Mouse (Mus musculus) embryonic facial prominence, embryonic 15.5 days (tissue): ENCODE measurements at regions not wholly inside any gene's neighbourhood (a gene's known extent, or its start where the extent isn't known, plus 50 kb on each side); places are given as distances from the start of the nearest gene placed in this dataset.

ENCODE experiments used
- ATAC-seq: fragments of 200-750 bp; cut with Nextera tagmentation; 2 replicates; pipeline ENCODE4 v1.8.0; 2017; ENCODE audit warnings: low read depth, moderate TSS enrichment; ENCODE audit not compliant: insufficient number of reproducible peaks, low FRiP score, low TSS enrichment
- H3K27ac ChIP-seq: fragments of 300-500 bp; sonication (generic); replicated peaks from 2 replicates; pipeline ENCODE4 v1.5.1; 2015; ENCODE audit warnings: mild to moderate bottlenecking, inconsistent platforms
- H3K27me3 ChIP-seq: fragments of 300-500 bp; sonication (generic); 2 replicates; pipeline ENCODE4 v1.6.1; 2015; ENCODE audit warnings: inconsistent platforms
- H3K36me3 ChIP-seq: fragments of 300-500 bp; sonication (generic); 2 replicates; pipeline ENCODE4 v1.6.1; 2015; ENCODE audit warnings: mild to moderate bottlenecking, inconsistent platforms
- H3K4me1 ChIP-seq: fragments of 300-500 bp; sonication (generic); 2 replicates; pipeline ENCODE4 v1.6.1; 2015; ENCODE audit warnings: inconsistent platforms
- H3K4me2 ChIP-seq: fragments of 300-500 bp; sonication (generic); replicated peaks from 2 replicates; pipeline ENCODE4 v1.6.1; 2015; ENCODE audit warnings: mild to moderate bottlenecking, inconsistent platforms
- H3K4me3 ChIP-seq: fragments of 300-500 bp; sonication (generic); replicated peaks from 2 replicates; pipeline ENCODE4 v1.5.1; 2015; ENCODE audit warnings: mild to moderate bottlenecking, inconsistent platforms
- H3K9ac ChIP-seq: fragments of 300-500 bp; sonication (generic); 2 replicates; pipeline ENCODE4 v1.6.1; 2015; ENCODE audit warnings: inconsistent platforms
- H3K9me3 ChIP-seq: fragments of 300-500 bp; sonication (generic); replicated peaks from 2 replicates; pipeline ENCODE4 v1.6.1; 2016; ENCODE audit warnings: inconsistent platforms
- WGBS: fragments of 180-500 bp; shearing (Covaris S2); methylation state at CpG from one replicate; pipeline ENCODE4 v1.1.7; 2015; 5-methylcytosine and 5-hydroxymethylcytosine counted together

DNA sequence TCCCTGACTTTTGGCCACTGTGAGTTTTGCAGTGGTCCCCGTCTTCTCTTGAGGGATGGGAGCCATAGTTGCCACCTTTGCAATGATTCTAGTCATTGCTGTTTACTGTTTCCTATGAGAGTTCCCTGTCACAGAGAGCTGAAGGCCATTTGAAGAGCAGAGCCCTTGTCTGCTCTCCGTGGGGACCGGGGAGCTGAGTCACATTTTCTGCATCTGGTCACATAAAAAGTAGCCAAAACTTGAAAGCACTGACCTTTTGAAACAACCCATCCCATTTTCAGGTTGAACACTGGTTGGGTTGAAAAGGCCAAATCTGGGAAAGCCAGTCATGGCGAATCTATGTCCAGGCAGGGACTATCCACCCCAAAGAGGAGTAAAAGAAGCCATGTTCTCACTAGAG lies 387.9 kb upstream of the Mki67 start:
- ATAC-seq = no peak
- Histone ChIP-seq H3K27ac (no peak overlapping the region), H3K4me1 (no peaks in the 10 kb centered on the region), H3K9me3 (no peaks in the 10 kb centered on the region), H3K36me3 (no peaks in the 10 kb centered on the region), H3K4me3 (no peak overlapping the region), H3K9ac (no peak overlapping the region), H3K4me2 (no peak overlapping the region), H3K27me3 (no peaks in the 10 kb centered on the region)
- WGBS = 86% methylated on average over 4 of the region's 4 CpGs

DNA sequence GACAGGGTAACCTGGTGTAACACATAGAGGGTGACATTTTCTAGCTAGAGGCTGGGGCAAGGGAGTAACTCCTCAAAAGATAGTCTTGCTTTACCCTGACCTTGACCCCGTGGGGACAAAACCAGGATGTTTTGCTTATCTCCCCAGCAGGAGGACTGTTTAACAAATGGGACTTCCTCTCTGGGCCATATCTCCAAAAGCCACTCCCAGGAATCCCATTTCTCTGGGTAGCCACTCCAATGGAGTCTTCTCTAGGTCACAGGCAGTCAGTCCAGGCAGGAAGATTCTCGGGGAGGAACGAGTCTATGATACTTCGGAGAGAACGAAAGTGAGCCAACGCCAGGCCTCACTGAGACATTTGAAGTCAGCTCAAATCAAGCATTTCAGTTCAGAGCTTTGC lies 396.0 kb upstream of the Mki67 start:
- no peaks in the 10 kb centered on the region for H3K36me3 ChIP-seq
- WGBS = 74% methylated on average over 6 of the region's 6 CpGs
- no peaks in the 10 kb centered on the region for H3K27me3 ChIP-seq
- H3K4me3 ChIP-seq = no peak overlapping the region
- H3K9ac ChIP-seq = no peak overlapping the region
- no peak overlapping the region for H3K27ac ChIP-seq
- no peak overlapping the region for H3K4me2 ChIP-seq
- no peak for ATAC-seq
- no peaks in the 10 kb centered on the region for H3K4me1 ChIP-seq
- H3K9me3 ChIP-seq = no peaks in the 10 kb centered on the region

DNA sequence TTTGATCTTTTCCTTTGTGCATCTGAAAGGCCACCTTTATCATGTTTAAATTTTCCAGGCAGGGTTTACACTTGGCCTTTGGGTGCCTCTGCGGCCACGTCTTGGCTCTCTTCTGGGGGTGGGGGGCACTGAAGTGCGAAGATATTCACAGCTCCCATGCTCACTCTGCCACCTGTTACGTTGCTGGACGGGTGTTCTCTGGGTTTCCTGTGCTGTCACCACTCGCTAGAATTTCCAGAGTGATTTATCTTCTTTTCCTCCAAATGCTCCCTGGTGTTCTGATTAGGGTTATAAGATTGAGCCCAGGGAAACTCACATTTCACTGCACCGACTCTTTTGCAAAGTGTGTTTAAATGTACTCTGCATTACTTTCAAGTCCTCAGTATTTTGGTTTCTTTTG lies 404.8 kb upstream of the Mki67 start:
- WGBS = 47% methylated on average over 7 of the region's 7 CpGs
- Histone ChIP-seq H3K9ac (no peak overlapping the region), H3K27me3 (no peaks in the 10 kb centered on the region), H3K4me1 (no peaks in the 10 kb centered on the region), H3K27ac (no peak overlapping the region), H3K4me3 (no peak overlapping the region), H3K9me3 (no peaks in the 10 kb centered on the region), H3K36me3 (no peaks in the 10 kb centered on the region), H3K4me2 (no peak overlapping the region)
- ATAC-seq = no peak

DNA sequence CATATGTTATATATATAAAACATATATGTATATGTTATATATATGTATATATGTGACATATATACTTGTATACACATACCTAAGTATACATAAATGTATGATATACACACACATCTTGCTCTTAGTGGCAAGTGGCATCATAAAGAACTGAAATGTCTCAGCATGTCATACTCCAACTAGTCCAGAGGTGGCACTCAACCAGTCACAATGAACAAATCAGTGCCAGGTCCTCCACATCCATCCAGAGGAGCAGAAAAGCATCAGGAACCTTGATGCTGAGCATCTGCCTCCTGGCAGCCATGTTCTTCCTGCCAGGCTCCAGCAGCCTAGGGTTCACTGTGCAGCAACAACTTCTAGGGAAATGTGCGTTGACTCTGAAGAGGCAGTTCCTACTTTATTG lies 405.2 kb upstream of the Mki67 start:
- Histone ChIP-seq H3K4me3 (no peak overlapping the region), H3K27me3 (no peaks in the 10 kb centered on the region), H3K9ac (no peak overlapping the region), H3K36me3 (no peaks in the 10 kb centered on the region), H3K9me3 (no peaks in the 10 kb centered on the region), H3K4me1 (no peaks in the 10 kb centered on the region), H3K4me2 (no peak overlapping the region), H3K27ac (no peak overlapping the region)
- 80% methylated on average over 1 of the region's 1 CpGs for WGBS
- ATAC-seq = no peak

DNA sequence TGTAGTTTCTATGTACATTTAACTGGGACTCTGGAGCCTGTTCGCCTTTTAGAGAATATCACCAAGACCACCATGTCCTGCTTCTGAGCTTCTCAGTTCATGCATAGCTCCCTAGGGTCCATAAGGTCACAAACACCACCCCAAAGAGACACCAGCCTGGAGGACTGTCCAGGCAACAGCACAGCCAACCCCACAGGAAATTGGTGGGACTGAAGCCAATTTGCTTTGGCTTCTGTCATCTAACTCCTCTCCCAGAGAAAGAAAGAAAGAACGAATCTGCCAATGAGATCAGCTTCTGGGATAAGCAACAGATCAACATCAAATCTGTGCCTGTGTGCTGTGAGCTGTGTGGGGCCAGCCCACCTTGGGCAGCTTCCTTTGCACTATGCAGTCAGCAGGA lies 408.6 kb upstream of the Mki67 start:
- Histone ChIP-seq H3K4me1 (peaks cover 3% of the 10 kb centered on the region; the same call in 1 of the 2 replicates), H3K4me2 (no peak overlapping the region), H3K9me3 (no peaks in the 10 kb centered on the region), H3K36me3 (no peaks in the 10 kb centered on the region), H3K27me3 (no peaks in the 10 kb centered on the region), H3K4me3 (no peak overlapping the region), H3K9ac (no peak overlapping the region), H3K27ac (no peak overlapping the region)
- ATAC-seq = no peak
- 63% methylated on average over 2 of the region's 2 CpGs for WGBS

DNA sequence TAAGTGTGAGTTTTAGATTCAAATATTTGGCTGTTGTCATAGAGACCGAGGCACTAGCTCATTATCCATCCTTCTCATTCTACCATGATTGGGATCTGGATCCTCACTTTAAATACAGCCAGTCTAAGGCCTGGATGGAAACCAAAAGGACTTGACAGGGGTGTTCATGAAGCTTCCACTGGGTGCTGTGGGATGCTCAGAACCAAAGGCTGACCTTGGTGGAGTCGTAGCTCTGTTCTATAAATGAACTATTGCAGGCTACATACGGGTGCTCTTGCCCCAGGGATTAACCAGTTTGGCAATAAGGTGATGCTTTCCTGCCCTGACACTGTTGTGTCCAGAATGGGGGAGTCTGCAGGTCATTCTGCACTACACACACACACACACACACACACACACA lies 410.2 kb upstream of the Mki67 start:
- 95% methylated on average over 3 of the region's 3 CpGs for WGBS
- Histone ChIP-seq H3K27ac (no peak overlapping the region), H3K4me1 (peaks cover 16% of the 10 kb centered on the region), H3K27me3 (no peaks in the 10 kb centered on the region), H3K4me3 (no peak overlapping the region), H3K36me3 (no peaks in the 10 kb centered on the region), H3K9me3 (no peaks in the 10 kb centered on the region), H3K9ac (no peak overlapping the region), H3K4me2 (no peak overlapping the region)
- no peak for ATAC-seq

DNA sequence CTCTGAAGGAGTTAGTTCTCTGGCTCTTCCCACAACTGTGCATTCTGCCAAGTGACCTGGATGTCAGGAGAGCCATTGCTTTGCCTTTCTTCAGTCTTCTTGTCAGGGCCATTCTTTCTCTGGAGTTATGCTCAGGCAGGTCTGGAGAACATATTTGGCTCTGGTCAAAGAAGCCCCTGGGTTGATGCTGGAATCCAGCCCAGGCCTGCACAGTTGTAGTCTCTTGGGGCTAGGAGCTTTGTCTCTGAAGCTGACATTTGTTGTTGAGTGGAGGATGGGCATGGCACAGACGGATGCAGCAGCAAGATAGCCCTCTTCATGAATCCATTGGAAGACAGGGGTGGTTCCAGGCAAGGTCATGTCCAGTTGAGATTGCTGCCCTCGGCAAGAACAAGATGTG lies 411.4 kb upstream of the Mki67 start:
- no peak overlapping the region for H3K4me3 ChIP-seq
- no peak overlapping the region for H3K9ac ChIP-seq
- H3K27ac ChIP-seq = no peak overlapping the region
- H3K27me3 ChIP-seq = no peaks in the 10 kb centered on the region
- peaks cover 16% of the 10 kb centered on the region for H3K4me1 ChIP-seq
- H3K36me3 ChIP-seq = no peaks in the 10 kb centered on the region
- H3K4me2 ChIP-seq = no peak overlapping the region
- ATAC-seq = no peak
- WGBS = 66% methylated on average over 2 of the region's 2 CpGs
- no peaks in the 10 kb centered on the region for H3K9me3 ChIP-seq

DNA sequence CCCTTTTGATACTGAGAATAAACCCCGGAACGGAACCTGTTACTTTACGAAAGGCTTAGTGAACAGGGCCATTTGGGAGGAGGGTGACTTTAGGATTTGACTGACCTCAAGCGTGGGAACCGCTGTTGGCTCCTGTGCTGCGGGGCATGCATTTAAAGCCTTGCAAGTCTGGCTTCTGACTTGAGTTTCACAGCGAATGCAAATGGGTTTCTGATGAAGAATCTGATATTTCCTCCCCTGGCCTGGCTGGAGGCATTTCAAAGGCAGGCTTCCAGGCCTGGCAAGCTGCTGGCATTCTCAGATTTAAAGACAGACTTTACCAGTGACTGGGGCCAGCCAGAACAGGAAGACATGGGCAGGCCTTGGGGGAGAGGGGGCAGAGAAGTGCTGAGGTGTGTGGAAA lies 413.6 kb upstream of the Mki67 start:
- no peaks in the 10 kb centered on the region for H3K9me3 ChIP-seq
- no peak overlapping the region for H3K9ac ChIP-seq
- no peaks in the 10 kb centered on the region for H3K36me3 ChIP-seq
- peaks cover 16% of the 10 kb centered on the region for H3K4me1 ChIP-seq
- no peak overlapping the region for H3K27ac ChIP-seq
- no peak overlapping the region for H3K4me3 ChIP-seq
- no peaks in the 10 kb centered on the region for H3K27me3 ChIP-seq
- no peak overlapping the region for H3K4me2 ChIP-seq
- 24% methylated on average over 7 of the region's 7 CpGs for WGBS
- 0 out of 2 replicates have a peak, but pooled peaks have one; percentile 39 for ATAC-seq

DNA sequence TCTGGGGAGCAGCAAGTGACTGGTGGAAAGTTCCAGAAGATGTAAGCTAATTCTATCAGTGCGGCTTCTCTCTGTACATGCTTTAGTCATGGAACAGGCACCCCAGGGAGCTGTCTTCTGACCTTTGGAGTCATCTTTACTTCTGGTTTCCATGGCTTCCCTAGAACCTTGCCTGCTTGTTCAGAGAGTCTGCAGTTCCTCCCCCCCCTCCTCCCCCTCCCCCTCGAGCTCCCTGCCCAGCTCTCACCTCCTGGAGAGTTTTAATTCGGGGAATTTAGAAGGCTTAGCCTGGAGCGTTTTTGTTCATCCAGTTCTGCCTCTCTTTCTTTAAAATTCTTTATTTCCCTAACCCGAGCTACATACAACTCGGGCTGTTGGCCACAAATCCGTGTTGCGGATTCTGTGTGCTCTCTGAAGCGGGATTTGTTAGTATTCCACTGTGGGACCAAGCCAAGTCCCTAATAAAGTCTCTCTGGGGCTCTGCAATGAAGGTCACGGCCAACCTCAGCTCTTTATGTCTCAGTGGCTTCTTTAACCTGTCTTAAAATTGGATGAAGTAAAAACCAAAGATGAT lies 414.6 kb upstream of the Mki67 start:
- Histone ChIP-seq H3K9ac (no peak overlapping the region), H3K9me3 (no peaks in the 10 kb centered on the region), H3K4me1 (peaks cover 16% of the 10 kb centered on the region), H3K4me2 (no peak overlapping the region), H3K36me3 (no peaks in the 10 kb centered on the region), H3K27me3 (no peaks in the 10 kb centered on the region), H3K4me3 (no peak overlapping the region), H3K27ac (no peak overlapping the region)
- WGBS = 21% methylated on average over 10 of the region's 10 CpGs
- no peak for ATAC-seq

DNA sequence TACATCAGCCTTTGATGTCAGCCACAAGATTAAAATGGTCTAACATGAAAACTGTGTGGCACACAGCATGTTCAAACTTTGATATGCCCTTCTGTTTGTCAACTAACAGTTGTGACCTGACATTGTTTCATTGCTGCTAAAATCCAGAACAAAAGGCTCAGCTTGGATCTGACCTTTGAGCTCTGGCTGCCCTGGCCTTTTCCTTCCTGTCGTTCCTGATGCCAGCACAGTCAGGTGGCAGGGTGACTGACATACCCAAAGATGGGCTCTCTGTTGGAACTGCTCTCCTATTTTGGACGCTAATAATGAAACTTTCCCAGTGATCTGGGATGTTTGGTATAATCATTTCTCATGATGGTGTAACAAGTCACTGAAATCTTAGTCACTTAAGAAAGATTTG lies 416.8 kb upstream of the Mki67 start:
- Histone ChIP-seq H3K4me1 (peaks cover 16% of the 10 kb centered on the region), H3K27me3 (no peaks in the 10 kb centered on the region), H3K36me3 (no peaks in the 10 kb centered on the region), H3K9me3 (no peaks in the 10 kb centered on the region), H3K4me2 (no peak overlapping the region), H3K4me3 (no peak overlapping the region), H3K9ac (no peak overlapping the region), H3K27ac (no peak overlapping the region)
- no peak for ATAC-seq
- 66% methylated on average over 2 of the region's 2 CpGs for WGBS

DNA sequence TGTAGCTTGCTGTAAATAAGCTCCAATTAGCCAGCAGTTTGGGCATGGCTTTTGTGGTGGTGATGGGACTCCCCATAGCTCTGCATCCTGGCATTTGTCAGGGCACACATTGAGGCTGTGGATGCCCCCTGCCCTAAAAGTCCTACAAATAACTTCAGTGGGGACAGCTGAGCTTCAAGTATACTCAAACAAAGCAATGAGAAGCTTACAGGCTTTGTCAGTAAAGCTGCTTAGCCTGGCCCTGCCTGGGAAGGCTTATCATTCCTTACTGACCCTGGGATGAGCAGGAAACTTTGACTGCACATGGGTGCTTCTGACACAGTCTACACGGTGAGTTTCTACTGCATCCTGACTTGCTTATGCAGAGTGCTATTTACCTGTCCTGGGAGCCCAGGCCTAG lies 420.5 kb upstream of the Mki67 start:
- Histone ChIP-seq H3K9ac (no peak overlapping the region), H3K36me3 (no peaks in the 10 kb centered on the region), H3K27ac (no peak overlapping the region), H3K4me2 (no peak overlapping the region), H3K4me1 (no peaks in the 10 kb centered on the region; the same call in 1 of the 2 replicates), H3K27me3 (no peaks in the 10 kb centered on the region), H3K9me3 (no peaks in the 10 kb centered on the region), H3K4me3 (no peak overlapping the region)
- ATAC-seq = no peak
- WGBS = 60% methylated on average over 1 of the region's 1 CpGs

DNA sequence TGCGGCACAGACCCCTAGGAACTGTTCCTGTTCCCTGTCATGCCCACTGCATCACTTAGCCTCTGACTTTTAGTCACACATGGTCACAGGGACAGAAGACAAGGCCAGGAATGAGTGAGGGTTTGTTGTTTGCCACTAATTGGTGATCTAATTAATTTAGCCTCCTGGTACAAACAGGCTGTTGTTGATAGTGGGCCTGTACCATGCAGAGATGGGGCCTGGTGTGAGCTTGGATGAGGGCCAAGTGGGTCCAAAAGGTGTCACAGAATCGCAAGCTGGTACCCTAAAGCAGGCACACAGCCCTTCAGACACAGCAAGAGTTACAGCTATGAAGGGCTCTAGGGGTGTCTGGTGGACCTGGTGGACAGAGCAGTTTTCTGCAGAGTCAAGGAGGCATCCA lies 421.2 kb upstream of the Mki67 start:
- H3K9me3 ChIP-seq = no peaks in the 10 kb centered on the region
- no peaks in the 10 kb centered on the region for H3K36me3 ChIP-seq
- WGBS = 90% methylated on average over 2 of the region's 2 CpGs
- no peak for ATAC-seq
- H3K27me3 ChIP-seq = no peaks in the 10 kb centered on the region
- H3K9ac ChIP-seq = no peak overlapping the region
- H3K4me3 ChIP-seq = no peak overlapping the region
- no peaks in the 10 kb centered on the region; the same call in 1 of the 2 replicates for H3K4me1 ChIP-seq
- H3K27ac ChIP-seq = no peak overlapping the region
- no peak overlapping the region for H3K4me2 ChIP-seq
